Mouse (Mus musculus): Measurements from ENCODE around the gene Calr. TPM values are rescaled to one million over a fixed set of nuclear protein-coding genes. Genes with fewer than 3 reads are reported as not detected.
A peak's percentile ranks its signal among the peaks of the same experiment; 100 is the strongest.

Gene Calr
- polyA plus RNA-seq, 1 experiment from 2014 or later: 549 TPM

DNA sequence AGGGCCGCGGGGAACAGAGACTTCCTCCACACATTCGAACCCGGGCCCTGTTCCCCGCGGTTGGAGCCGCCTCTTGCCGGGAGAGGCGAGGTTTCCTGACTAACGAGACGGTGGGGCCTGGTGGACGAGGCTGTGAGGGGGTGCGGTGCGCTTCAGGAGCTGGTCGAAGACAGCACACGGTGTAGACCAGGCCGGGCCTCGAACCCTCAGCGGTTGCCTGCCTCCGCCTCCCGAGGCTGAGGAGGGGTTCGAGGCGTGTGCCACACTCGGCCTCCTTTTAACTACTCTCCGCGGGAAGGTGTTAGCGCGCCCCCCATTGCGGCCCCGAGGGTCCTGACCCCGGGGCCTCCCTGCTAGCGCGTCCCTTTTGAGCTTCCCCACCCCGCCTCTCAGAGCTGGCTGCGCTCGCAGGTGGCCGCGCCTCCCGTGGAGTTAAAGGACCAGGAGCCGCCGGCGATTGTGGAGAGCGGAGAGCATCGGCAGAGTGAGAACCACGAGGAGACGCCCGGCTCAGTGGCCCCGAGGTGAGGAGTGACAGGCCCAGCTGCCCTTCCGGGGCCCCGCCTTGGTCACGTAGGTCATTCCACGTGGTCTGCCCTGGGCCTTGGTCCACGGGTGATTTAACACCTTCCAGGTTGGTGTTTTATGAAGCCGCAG lies 25.7 kb upstream of the Calr start:
- H3K27ac ChIP-seq: no peak overlapping the region
- peak overlapping the region; percentile 65 for H3K9ac ChIP-seq
- peak overlapping the region; percentile 45 for H3K4me3 ChIP-seq
- peaks cover 28% of the 10 kb centered on the region for H3K4me1 ChIP-seq
- no peaks in the 10 kb centered on the region for H3K9me3 ChIP-seq (replicated peaks)
- H3K27me3 ChIP-seq: 0 out of 2 replicates have a peak, but pooled peaks cover 6% of the 10 kb centered on the region
- 3% methylated on average over 54 of the region's 54 CpGs for WGBS
- peak overlapping the region; percentile 82 for H3K4me2 ChIP-seq
- peaks cover 30% of the 10 kb centered on the region for H3K36me3 ChIP-seq (ENCODE audit: poor library complexity, severe bottlenecking)
- peak; percentile 66 for ATAC-seq

DNA sequence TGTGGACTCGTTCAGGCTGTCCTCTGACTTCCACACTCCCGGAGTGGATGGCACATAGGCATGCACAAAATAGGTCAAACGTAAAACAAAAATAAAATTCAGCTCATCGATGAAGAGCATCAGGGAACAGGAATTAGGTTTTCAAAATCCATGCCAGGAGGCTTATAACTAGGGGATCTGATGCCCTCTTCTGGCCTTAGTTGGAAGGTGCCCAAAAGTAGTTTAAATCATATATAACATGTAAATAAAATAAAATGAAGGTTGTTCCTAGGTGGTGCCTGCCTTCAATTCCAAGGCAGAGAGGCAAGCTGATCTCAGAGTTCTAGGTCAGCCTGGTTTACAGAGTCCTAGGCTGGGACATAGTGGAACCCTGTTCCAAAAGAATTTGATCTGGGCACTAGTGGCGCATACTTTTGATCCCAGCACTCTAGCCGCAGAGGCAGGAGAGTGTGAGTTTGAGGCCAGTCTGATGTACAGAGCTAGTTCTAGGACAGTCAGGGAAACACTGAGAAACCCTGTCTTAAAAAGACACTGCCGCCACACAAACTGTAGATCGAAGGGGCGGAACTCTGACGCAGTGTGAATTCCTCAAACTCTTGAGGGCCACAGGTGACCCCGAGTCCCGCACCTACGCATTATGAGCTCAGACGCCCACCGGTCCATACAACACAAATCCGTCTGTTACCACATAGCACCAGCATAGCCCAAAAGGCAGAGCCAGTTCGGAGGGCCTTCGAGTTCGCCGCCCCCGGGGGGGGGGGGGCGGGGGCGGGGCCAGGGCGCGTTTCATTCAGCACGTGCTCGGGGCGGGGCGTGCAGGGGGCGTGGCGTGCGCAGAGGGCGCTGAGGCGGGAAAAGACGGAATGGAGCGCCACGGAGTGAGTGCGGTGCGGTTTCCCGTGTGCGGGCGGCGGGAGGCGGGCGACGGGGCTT lies 24.9 kb upstream of the Calr start, which contains the start of gene Syce2:
TSS of gene Syce2 (plus strand) at position 736 of the 933 bp plus-strand sequence.
- H3K9ac ChIP-seq: peak within 1 kb of the TSS; percentile 65
- H3K4me3 ChIP-seq: peak within 1 kb of the TSS; percentile 45
- H3K4me1 ChIP-seq: peaks cover 21% of the 10 kb centered on the region
- WGBS: 16% methylated on average over 45 of the region's 46 CpGs
- H3K27ac ChIP-seq: no peak within 1 kb of the TSS
- peak within 1 kb of the TSS; percentile 82 for H3K4me2 ChIP-seq
- H3K9me3 ChIP-seq (replicated peaks): no peaks in the 10 kb centered on the region
- H3K27me3 ChIP-seq: 0 out of 2 replicates have a peak, but pooled peaks cover 6% of the 10 kb centered on the region
- peaks cover 38% of the 10 kb centered on the region for H3K36me3 ChIP-seq (ENCODE audit: poor library complexity, severe bottlenecking)
- ATAC-seq: peak; percentile 73

DNA sequence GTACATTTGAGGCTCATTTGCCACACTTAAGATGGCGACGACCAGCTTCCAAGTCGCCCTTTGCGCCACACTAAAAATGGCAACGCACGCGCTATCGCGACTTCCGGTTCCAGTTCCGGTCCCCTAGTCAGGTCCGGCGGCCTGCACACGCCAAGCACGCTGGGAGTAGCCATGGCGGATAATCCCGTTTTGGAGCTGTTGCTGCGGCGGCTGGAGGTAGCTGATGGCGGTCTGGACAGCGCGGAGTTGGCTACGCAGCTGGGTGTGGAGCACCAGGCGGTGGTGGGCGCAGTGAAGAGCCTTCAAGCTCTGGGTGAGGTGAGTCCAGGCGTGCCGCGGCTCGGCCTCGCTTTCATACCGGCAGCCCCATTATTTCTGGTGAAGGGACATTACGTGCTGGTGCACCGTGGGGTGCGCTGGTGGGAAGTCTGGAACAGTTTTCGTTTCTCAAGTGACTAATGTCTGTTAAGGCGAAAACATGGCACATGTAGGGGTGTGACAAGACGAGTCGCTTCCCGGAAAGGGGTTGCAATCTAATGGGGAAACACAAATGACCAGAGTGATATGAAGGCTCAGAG lies 10.2 kb upstream of the Calr start, which contains the start of gene Farsa:
TSS of gene Farsa (plus strand) at position 126 of the 578 bp plus-strand sequence.
- peak; percentile 94 for ATAC-seq

DNA sequence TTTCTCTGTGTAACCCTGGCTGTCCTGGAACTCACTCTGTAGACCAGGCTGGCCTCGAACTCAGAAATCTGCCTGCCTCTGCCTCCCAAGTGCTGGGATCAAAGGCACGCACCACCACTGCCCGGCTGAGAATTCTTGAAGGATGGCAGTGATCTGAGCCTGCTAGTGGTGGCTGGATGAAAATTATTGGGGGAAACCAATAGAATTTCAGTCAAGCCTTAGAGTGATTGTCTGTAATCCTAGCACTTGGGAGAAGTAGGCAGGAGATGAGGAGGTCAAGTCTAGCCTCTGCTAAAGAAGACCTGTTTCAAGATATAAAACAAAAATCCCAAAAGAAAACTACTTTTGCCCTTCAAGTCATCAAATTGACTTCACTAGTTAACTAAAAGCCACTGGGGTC lies 9.7 kb upstream of the Calr start:
- Histone ChIP-seq H3K4me3 (peak overlapping the region; percentile 93), H3K27me3 (no peaks in the 10 kb centered on the region), H3K9ac (no peak overlapping the region), H3K9me3 (replicated peaks) (no peaks in the 10 kb centered on the region), H3K4me1 (peaks cover 15% of the 10 kb centered on the region), H3K4me2 (peak overlapping the region; percentile 95), H3K27ac (no peak overlapping the region), H3K36me3 (ENCODE audit: poor library complexity, severe bottlenecking) (peaks cover 25% of the 10 kb centered on the region)
- WGBS: 93% methylated on average over 3 of the region's 3 CpGs
- ATAC-seq: peak; percentile 44; the same call in 1 of the 2 replicates

More for the DNA sequence above, 10.2 kb upstream of the Calr start, which contains the start of gene Farsa:
- peak within 1 kb of the TSS; percentile 95 for H3K4me2 ChIP-seq
- H3K27ac ChIP-seq: peak within 1 kb of the TSS; percentile 48
- peak within 1 kb of the TSS; percentile 89 for H3K9ac ChIP-seq
- H3K36me3 ChIP-seq (ENCODE audit: poor library complexity, severe bottlenecking): peaks cover 30% of the 10 kb centered on the region
- H3K9me3 ChIP-seq (replicated peaks): no peaks in the 10 kb centered on the region
- peak within 1 kb of the TSS; percentile 93 for H3K4me3 ChIP-seq
- under 1% methylated on average over 39 of the region's 39 CpGs for WGBS
- H3K27me3 ChIP-seq: no peaks in the 10 kb centered on the region
- peaks cover 15% of the 10 kb centered on the region for H3K4me1 ChIP-seq

DNA sequence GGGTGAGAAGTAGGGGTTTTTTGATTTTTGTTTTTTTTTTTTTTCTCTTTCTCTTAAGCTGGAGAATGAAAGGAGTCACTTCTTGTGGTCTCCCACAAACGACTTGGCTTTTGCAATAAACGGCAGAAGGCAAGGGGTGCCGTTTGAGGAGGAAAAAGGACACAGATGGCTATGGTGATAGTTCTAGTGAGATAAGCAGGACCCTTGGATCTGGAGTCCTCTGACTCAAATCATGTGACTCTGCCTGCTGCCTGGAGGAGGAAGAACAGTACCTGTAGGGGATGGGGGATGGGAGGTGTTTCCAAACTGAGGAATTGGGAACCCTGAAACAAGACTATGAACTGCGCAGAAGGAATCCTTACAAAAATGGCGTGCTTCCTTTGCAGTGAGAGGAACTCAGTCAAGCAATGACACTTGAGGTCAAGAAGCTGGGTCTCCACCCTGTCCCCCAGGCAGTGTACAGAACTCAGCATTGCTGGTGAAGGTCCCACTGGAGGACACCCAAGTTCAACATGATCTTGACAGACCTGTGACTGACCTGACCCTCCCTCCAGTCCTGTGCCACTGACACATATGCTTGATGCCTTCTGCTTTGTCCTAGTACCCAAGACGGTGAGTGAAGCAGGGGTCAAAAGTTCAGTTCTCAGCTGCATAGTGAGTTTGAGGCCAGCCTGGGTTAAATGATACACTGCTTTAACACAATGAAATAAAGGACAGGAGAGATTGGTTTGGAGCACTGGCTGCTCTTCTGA lies 1.1 kb upstream of the Calr start:
- Histone ChIP-seq H3K27ac (no peak overlapping the region; the same call in 1 of the 2 replicates), H3K9me3 (replicated peaks) (no peaks in the 10 kb centered on the region)
- no peak for ATAC-seq

DNA sequence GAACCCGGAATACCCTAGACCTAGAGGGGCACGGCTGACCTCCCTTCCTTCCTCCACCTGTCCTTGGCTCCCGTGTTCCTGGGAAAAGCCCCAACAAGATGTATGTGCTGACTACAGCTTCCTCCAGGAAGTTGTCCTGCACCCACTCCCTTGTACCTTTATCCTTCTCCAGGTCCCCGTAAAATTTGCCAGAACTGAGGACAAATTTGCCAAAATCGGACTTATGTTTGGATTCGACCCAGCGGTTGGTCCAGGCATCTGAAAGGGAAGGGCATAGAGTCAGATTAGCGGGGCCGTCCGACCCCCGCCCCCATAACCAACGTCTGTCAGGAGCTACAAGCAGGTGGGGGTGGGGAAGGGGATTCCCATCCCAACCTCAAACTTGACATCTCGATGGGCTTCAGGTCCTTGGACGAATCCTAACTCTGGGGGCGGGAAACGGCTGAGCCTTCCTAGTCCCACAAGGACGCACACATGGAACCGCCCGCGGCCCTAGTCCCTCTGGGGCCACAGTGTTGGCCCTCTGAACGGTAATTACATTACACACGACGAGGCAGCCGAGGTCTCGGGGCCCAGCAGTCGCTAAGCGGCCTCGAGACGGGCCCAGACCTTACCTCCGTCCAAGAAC lies 526 bp downstream of the Calr start:
- peak overlapping the region; percentile 91 for H3K4me2 ChIP-seq
- ATAC-seq: no peak
- H3K27ac ChIP-seq: peak overlapping the region; percentile 76
- H3K27me3 ChIP-seq: no peaks in the 10 kb centered on the region
- H3K4me1 ChIP-seq: peaks cover 45% of the 10 kb centered on the region
- H3K9ac ChIP-seq: peak overlapping the region; percentile 97
- peaks cover 40% of the 10 kb centered on the region for H3K36me3 ChIP-seq (ENCODE audit: poor library complexity, severe bottlenecking)
- H3K9me3 ChIP-seq (replicated peaks): no peaks in the 10 kb centered on the region
- 1% methylated on average over 30 of the region's 30 CpGs for WGBS
- H3K4me3 ChIP-seq: peak overlapping the region; percentile 91

More for the DNA sequence above, 1.1 kb upstream of the Calr start:
- WGBS: 54% methylated on average over 6 of the region's 6 CpGs
- Histone ChIP-seq H3K36me3 (ENCODE audit: poor library complexity, severe bottlenecking) (peaks cover 24% of the 10 kb centered on the region), H3K4me1 (peaks cover 40% of the 10 kb centered on the region), H3K4me2 (peak overlapping the region; percentile 67), H3K27me3 (no peaks in the 10 kb centered on the region), H3K9ac (peak overlapping the region; percentile 70; the same call in 1 of the 2 replicates), H3K4me3 (peak overlapping the region; percentile 50)

DNA sequence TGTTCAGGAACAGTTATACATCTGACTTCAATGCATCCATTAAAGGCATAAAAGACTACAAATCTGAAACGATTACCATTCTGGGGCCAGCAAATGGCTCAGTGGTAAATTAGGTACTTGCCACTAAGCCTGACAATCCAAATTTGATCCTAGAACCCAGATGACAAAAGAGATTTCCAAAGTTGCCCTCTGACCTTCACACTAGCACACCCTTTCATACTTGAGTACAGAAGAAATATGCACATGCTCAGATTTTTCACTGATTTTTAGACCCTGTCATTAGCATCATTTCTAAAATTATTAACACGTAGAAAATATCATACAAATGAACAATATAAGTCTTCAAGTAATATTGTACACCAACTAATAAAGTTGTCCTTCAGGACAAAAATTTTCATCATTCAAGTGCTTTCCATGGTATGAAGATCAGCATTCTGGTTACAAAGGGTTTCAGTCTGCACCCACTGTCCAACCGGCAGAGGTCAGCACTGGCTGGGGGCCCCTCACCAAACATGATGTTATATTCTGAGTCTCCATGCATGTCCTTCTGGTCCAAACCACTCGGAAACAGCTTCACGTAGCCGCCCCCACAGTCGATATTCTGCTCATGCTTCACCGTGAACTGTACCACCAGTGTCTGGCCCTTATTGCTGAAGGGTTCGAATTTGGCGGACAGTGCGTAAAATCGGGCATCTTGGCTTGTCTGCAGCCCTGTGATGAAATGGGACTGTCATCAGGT lies 1.2 kb downstream of the Calr start:
- peak overlapping the region; percentile 33; the same call in 1 of the 2 replicates for H3K27ac ChIP-seq
- no peak for ATAC-seq
- peaks cover 42% of the 10 kb centered on the region for H3K36me3 ChIP-seq (ENCODE audit: poor library complexity, severe bottlenecking)
- H3K4me2 ChIP-seq: peak overlapping the region; percentile 91
- peak overlapping the region; percentile 91 for H3K4me3 ChIP-seq
- peaks cover 45% of the 10 kb centered on the region for H3K4me1 ChIP-seq
- no peaks in the 10 kb centered on the region for H3K9me3 ChIP-seq (replicated peaks)
- WGBS: 16% methylated on average over 12 of the region's 12 CpGs
- peak overlapping the region; percentile 97 for H3K9ac ChIP-seq
- H3K27me3 ChIP-seq: no peaks in the 10 kb centered on the region

DNA sequence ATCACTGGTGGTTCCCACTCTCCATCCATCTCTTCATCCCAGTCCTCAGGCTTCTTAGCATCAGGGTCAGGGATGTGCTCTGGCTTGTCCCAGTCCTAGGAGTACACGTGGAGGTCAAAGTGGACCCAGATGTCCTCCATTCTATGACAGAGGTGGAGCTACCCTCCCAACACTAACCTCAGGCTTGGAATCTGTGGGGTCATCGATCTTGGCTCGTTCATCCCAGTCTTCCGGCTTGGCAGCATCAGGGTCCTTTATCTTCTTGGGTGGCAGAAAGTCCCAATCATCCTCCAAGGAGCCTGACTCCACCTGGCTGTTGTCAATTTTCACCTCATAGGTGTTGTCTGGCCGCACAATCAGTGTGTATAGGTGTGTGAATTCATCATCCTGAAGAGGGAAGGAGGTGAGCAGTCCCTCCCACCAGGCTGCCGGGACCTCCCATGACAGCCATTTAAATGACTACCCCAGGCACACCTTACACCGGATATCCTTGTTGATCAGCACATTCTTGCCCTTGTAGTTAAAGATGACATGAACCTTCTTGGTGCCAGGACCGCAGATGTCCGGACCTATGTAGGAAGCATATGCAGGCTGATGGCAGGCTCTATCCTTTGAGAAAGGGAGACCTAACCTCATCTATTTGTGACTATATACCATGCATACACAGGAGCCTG lies 2.2 kb downstream of the Calr start:
- Histone ChIP-seq H3K36me3 (ENCODE audit: poor library complexity, severe bottlenecking) (peaks cover 42% of the 10 kb centered on the region), H3K4me3 (peak overlapping the region; percentile 91), H3K4me1 (peaks cover 51% of the 10 kb centered on the region), H3K9me3 (replicated peaks) (no peaks in the 10 kb centered on the region), H3K9ac (peak overlapping the region; percentile 97), H3K27me3 (no peaks in the 10 kb centered on the region), H3K27ac (no peak overlapping the region), H3K4me2 (peak overlapping the region; percentile 91)
- 90% methylated on average over 9 of the region's 9 CpGs for WGBS
- no peak for ATAC-seq

DNA sequence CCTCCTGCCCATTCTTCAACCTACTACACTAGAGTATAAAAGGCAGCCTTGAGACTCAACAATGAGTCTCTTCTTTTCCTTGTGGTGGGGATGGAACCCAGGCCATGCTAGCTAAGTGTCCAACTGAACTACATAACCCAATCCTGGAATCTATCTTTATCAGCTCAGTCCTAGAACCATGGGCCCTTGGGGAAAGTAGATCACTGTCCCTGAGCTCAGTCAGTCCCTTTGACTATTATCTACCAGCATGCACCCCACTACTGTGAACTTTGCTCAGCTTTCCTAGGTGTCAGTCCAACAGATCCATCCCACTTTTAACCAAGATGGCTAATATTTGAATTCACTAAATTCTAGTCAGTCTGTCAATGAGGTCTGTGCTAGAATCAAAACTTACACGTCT lies 5.2 kb downstream of the Calr start:
- WGBS: 65% methylated on average over 1 of the region's 1 CpGs
- no peaks in the 10 kb centered on the region for H3K27me3 ChIP-seq
- no peak overlapping the region for H3K27ac ChIP-seq
- H3K4me3 ChIP-seq: no peak overlapping the region
- H3K36me3 ChIP-seq (ENCODE audit: poor library complexity, severe bottlenecking): peaks cover 64% of the 10 kb centered on the region
- no peak overlapping the region for H3K4me2 ChIP-seq
- H3K9me3 ChIP-seq (replicated peaks): no peaks in the 10 kb centered on the region
- H3K4me1 ChIP-seq: peaks cover 54% of the 10 kb centered on the region
- no peak for ATAC-seq
- no peak overlapping the region for H3K9ac ChIP-seq

Data from forebrain, embryonic 13.5 days (tissue).